In the genomic region with DNA sequence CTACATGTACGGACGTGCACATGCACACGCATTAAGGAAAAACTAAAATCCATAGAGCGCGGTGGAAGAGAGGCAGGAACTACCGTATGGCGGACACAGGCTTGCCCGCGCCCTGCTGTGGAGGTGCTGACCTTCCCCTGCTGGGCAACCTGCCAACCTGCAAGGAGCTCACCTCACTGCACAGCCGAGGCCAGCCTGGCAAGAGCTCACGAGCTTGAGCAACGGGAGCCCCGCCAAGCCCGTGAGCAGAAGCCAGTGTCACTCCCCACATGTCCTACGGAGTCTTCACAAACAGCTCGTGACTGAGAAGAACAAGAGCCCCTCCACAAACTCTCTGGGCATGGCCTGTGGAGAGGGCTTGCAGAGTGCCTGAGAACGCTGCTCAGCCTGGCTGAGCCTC, we compare ENCODE assay signal across 8 mouse cellular contexts. TPM values are rescaled to one million over a fixed set of nuclear protein-coding genes. Genes with fewer than 3 reads are reported as not detected.
DNase-seq lines count a peak whose midpoint lies in the region; ATAC-seq and TF ChIP-seq lines count a peak whose summit lies in the region.

No protein-coding gene starts in this region.

- no peak overlapping the region for H3K9ac ChIP-seq in hindbrain, embryonic 14.5 days

- H3K9me3 ChIP-seq in hindbrain, embryonic 14.5 days (ENCODE audit: control insufficient read depth, low read length) = no peaks in the 10 kb centered on the region

- H3K4me3 ChIP-seq in hindbrain, embryonic 14.5 days (replicated peaks; ENCODE audit: low read length) = no peak overlapping the region
- no peak overlapping the region for H3K4me3 ChIP-seq in layer of hippocampus, adult 2 months

- peak; percentile 27; the same call in 1 of the 2 replicates for ATAC-seq in hindbrain, embryonic 14.5 days (ENCODE audit: low FRiP score)

- 68% methylated on average over 17 of the region's 17 CpGs for WGBS in hindbrain, embryonic 14.5 days

- peak; percentile 42 for DNase-seq in right cerebral cortex, postnatal 14 days
- no peak for DNase-seq in right cerebral cortex, postnatal 36 days (ENCODE audit: low spot score in 2 of 2)
- peak; percentile 89 to 92 for DNase-seq in cerebellum, postnatal 25 days
- DNase-seq in hindbrain, embryonic 14.5 days (ENCODE audit: low spot score) = no peak
- peak; percentile 80 to 87 for DNase-seq in lung, adult 18-20 months
- DNase-seq in urinary bladder, postnatal 14 days (ENCODE audit: low spot score) = peak; percentile 86
- DNase-seq in frontal cortex, postnatal 10 days (ENCODE audit: low spot score in 2 of 2) = no peak
- no peak for DNase-seq in layer of hippocampus, adult 2 months (ENCODE audit: low spot score in 2 of 2)

- H3K27ac ChIP-seq in hindbrain, embryonic 14.5 days = no peak overlapping the region
- no peak overlapping the region for H3K27ac ChIP-seq in layer of hippocampus, adult 2 months

- no peak overlapping the region for H3K4me2 ChIP-seq in hindbrain, embryonic 14.5 days (replicated peaks)

- no peak for TF ChIP-seq CTCF in layer of hippocampus, adult 2 months (conservative IDR thresholded peaks at IDR 0.05)

- no peaks in the 10 kb centered on the region for H3K27me3 ChIP-seq in hindbrain, embryonic 14.5 days (ENCODE audit: control insufficient read depth, insufficient read depth, low read length)

- no peaks in the 10 kb centered on the region for H3K36me3 ChIP-seq in hindbrain, embryonic 14.5 days (replicated peaks; ENCODE audit: control insufficient read depth, insufficient read depth)

- H3K4me1 ChIP-seq in hindbrain, embryonic 14.5 days (replicated peaks; ENCODE audit: control insufficient read depth, insufficient read depth, low read length) = no peaks in the 10 kb centered on the region

RNA-seq across cellular contexts. Expression of a gene that starts 18.1 kb away (rescaled TPM):
- 46.7 and 47.0 TPM in 2 replicates for polyA plus RNA-seq in hindbrain, embryonic 14.5 days (2014; fragmentation: Nextera tagmentation; extraction: Ambion mirVana)
- total RNA-seq in layer of hippocampus, adult 2 months (2021) = 10 to 100 TPM; 47.8 to 48.5 TPM

RNA-seq across cellular contexts. Expression of a gene that starts 22.4 kb away (rescaled TPM):
- polyA plus RNA-seq in hindbrain, embryonic 14.5 days (2014; fragmentation: Nextera tagmentation; extraction: Ambion mirVana) = 20.1 and 20.8 TPM in 2 replicates
- total RNA-seq in layer of hippocampus, adult 2 months (2021) = 10 to 100 TPM; 47.8 to 54.2 TPM

RNA-seq across cellular contexts. Expression of a gene that starts 45.0 kb away (rescaled TPM):
- polyA plus RNA-seq in hindbrain, embryonic 14.5 days (2014; fragmentation: Nextera tagmentation; extraction: Ambion mirVana) = 0.41 and 0.99 TPM in 2 replicates
- total RNA-seq in layer of hippocampus, adult 2 months (2021) = 10 to 100 TPM; 11.0 to 14.7 TPM

RNA-seq across cellular contexts. Expression of a gene that starts 55.9 kb away (rescaled TPM):
- 16.9 and 18.7 TPM in 2 replicates for polyA plus RNA-seq in hindbrain, embryonic 14.5 days (2014; fragmentation: Nextera tagmentation; extraction: Ambion mirVana)
- 10 to 100 TPM; 19.3 to 27.1 TPM for total RNA-seq in layer of hippocampus, adult 2 months (2021)

Comparison
In these comparisons a context has a peak if more than half of its experiments do, and no peak if none do; other contexts are left out.
1. DNase-seq: peak in right cerebral cortex, postnatal 14 days (single experiment), cerebellum, postnatal 25 days (2 of 2), lung, adult 18-20 months (2 of 2) and urinary bladder, postnatal 14 days (single experiment); none in right cerebral cortex, postnatal 36 days (0 of 2), hindbrain, embryonic 14.5 days (single experiment), frontal cortex, postnatal 10 days (0 of 2) and layer of hippocampus, adult 2 months (0 of 2).